Mouse (Mus musculus) ES-CJ7 (cell line): Measurements from ENCODE around the gene Kcnj6.

Source experiments
- DNase-seq: peaks from one replicate; pipeline ENCODE4 v3.0.0; 2011; ENCODE audit warnings: low read depth, low spot score

Gene Kcnj6

DNA sequence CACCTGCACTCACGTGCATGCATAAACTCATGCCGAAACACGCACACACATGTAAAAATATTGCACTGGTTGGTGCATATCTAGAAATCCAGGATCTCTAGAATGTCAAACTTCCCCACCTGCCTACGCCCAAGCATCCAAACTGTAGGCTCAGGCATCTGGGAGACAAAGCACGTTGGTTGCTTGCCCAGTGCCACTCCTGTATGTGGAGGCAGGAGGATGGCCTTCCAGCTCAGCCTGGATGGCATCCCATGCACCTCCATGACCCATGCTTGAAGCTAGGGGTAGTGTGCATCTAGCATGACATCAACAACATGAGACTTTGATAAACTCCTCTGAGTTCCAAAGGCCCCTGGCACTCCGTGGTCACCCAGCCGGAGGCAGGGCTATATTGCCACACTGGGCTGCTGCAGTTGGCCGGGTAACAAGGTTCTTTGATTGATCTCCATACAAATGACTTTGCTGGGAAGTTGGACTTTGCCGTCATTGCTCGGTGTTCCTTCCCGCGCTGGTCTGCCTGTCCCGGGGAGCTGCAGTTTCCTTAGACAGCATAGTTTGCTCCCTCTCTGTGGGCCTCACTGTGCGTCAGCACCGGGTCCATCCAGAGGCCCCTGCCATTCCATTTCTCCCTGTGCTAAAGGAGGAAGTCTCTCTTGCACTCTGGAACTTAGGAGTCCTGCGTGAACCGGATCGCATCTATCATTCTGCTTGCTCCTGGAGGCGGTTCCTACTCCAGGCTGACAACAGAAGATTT lies 144.9 kb downstream of the Kcnj6 start:
- no peak for DNase-seq

- DNase-seq: no peak
Observed at GRCm38 (mm10) chr16:94850393-94850792, 147.1 kb downstream of the Kcnj6 start.

GRCm38 (mm10) chr16:94845996-94846395 lies 151.5 kb downstream of the Kcnj6 start:
- no peak for DNase-seq

DNA sequence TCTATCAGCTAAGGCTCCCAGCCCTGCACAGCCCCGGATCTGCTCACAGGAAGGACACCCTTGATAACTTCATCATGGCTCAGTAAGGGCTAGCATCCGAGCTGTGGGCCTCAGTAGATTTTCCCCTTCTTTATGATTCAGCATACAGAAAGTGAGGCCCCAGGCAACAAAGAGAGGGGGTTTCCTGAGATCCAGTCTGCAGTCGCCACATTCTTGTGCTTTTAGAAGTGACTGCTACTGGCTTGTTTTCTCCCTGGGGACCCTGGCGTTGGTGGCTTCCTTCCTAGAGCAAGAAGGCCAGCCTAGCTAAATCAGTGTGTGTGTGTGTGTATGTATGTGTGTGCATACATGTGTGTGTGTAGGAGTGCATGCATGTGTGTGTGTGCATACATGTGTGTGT lies 152.7 kb downstream of the Kcnj6 start:
- DNase-seq: no peak

DNA sequence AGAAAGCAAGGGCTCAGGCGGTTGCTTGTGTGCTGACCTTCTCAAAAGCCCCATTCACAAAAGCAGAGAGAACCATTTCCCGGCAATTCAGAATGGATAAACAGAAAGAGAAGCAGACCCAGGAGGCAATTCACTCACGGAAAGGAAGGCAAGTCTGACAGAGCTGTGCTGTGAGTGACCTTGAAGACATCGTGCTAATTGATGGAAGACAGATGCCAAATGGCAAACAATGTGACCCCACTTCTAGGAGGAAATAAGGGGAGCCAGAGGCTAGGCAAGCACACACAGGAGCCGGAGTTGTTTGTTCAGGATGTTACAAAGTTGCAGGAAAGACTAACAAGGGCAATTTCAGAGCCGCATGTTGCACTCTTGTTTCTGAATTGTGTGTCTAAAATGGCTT lies 158.1 kb downstream of the Kcnj6 start:
- no peak for DNase-seq

- no peak for DNase-seq
Observed at GRCm38 (mm10) chr16:94837881-94838280, 159.6 kb downstream of the Kcnj6 start.

GRCm38 (mm10) chr16:94834502-94834901 lies 163.0 kb downstream of the Kcnj6 start:
- no peak for DNase-seq

DNA sequence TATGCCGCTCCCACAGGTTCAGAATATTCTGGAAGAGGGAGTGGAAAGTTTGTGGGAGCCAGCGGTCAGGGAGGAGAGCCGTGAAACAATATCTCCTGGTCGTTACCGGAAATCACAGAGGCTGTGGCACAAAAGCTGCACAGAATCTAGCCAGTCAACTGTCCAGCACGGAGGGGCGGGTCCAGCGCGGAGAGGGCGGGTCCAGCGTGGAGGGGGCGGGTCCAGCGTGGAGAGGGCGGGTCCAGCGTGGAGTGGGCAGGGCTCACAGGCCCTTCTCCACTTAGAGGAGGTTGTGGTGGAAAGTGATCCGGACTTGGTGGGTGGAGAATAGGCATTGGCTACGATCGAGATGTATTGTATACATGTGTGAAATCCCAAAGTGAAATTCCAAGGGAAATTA lies 169.3 kb downstream of the Kcnj6 start:
- peak; percentile 23 for DNase-seq

- no peak for DNase-seq
Observed at GRCm38 (mm10) chr16:94827092-94827585, 170.4 kb downstream of the Kcnj6 start.

DNA sequence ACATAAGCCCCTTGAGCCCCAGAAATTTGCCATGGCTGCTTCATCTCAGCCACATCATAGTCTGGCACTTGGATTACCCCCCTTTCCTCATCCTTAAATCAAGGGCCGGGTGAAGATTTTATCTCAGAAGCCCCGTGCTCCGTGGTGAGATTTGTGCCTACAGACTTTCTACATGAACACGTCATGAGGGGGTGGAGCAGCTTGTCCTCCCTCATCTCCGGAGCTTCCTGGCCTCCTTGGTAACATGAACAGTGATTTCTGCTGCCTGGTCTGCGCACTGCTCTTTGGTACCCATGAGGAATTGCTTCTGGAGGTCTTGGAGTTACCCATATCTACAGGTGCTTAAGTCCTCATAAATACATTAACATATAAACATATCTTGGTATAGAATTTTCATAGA lies 172.2 kb downstream of the Kcnj6 start:
- no peak for DNase-seq

- DNase-seq: no peak
Observed at GRCm38 (mm10) chr16:94822611-94823010, 174.9 kb downstream of the Kcnj6 start.

- no peak for DNase-seq
Observed at GRCm38 (mm10) chr16:94821610-94822009, 175.9 kb downstream of the Kcnj6 start.

- DNase-seq: peak; percentile 67
Observed at GRCm38 (mm10) chr16:94816391-94816790, 181.1 kb downstream of the Kcnj6 start.

GRCm38 (mm10) chr16:94815891-94816290 lies 181.6 kb downstream of the Kcnj6 start:
- no peak for DNase-seq

DNA sequence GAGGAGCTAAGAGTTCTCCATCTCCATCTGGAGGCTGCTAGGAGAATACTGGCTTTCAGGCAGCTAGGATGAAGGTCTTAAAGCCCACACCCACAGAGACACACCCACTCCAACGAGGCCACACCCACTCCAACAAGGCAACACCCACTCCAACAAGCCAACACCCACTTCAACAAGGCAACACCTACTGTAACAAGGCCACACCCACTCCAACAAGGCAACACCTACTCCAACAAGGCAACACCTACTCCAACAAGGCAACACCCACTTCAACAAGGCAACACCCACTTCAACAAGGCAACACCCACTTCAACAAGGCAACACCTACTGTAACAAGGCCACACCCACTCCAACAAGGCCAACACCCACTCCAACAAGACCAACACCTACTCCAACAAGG lies 188.2 kb downstream of the Kcnj6 start:
- DNase-seq: peak; percentile 73

DNA sequence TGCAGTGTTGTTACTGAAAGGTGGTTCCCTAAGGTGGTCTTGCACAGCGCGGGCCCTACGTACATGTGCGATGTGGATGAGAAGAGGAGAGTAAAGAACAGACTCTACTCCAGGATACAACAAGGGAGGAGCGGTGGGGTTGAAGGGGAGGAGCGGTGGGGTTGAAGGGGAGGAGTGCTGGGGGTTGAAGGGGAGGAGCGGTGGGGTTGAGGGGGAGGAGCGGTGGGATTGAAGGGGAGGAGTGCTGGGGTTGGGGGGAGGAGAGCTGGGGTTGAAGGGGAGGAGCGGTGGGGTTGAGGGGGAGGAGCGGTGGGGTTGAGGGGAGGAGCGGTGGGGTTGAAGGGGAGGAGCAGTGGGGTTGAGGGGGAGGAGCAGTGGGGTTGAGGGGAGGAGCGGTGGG lies 199.3 kb downstream of the Kcnj6 start:
- DNase-seq: peak; percentile 17

GRCm38 (mm10) chr16:94797366-94797765 lies 200.1 kb downstream of the Kcnj6 start:
- no peak for DNase-seq

DNA sequence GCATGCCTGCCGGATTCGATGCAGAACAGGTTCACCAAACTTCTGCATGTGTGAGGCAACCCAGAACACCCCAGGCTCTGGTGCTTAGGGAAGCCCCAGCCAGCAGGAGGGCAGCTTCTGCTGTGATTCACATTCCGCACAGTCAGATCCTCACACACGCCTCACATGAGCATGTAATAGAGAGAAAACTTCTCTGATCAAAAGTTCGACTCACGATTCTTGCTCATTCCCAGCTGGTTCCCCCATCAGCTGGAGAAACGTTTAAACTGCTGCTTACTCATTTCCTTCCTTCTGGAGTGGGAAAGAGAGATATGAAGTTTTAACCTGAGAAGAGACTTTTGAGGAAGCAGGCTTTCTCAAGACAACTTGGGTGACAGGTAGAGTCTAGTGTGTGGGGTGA lies 204.5 kb downstream of the Kcnj6 start:
- no peak for DNase-seq

- peak; percentile 78 for DNase-seq
Observed at GRCm38 (mm10) chr16:94789958-94790357, 207.5 kb downstream of the Kcnj6 start.

DNA sequence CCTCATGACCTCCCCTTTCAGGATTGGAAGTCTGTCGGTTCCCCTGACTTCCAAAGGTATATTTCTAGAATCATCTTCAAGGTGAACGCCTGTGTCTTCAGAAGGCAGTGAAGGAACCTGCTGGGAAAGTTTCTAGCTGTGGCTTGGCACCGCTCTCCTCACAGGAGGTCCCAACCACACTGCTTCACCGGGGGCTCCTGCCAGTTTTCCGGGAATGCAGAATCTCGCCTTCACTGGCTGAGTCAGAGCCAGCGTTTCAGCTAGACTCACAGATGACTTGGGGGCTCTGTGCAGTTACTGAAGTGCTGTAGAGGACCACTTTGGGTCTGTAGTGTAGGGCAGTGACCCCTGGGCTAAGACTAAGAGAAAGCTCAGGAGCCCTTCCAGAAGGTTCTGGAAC lies 208.8 kb downstream of the Kcnj6 start:
- DNase-seq: no peak

- peak; percentile 75 for DNase-seq
Observed at GRCm38 (mm10) chr16:94788165-94788564, 209.3 kb downstream of the Kcnj6 start.

DNA sequence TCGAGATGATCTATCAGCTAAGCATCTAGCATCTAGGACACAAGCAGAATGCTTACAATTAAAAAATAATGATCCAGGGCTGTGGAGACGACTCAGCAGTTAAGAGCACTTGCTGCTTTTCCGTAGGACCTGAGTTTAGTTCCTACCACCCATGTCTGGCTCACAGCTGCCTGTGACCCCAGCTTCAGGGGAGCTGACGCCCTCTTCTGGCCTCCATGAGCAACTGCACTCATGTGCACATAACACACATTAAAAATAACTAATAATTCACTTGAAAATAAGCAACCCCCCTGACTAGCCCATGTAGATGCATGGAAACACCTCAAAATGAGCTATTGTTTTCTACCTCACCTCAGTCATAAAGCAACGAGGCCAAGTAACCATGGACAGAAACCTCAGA lies 211.6 kb downstream of the Kcnj6 start:
- DNase-seq: no peak

- peak; percentile 71 for DNase-seq
Observed at GRCm38 (mm10) chr16:94783696-94784095, 213.8 kb downstream of the Kcnj6 start.
